28 mouse cellular contexts compared by ENCODE assay signal in genomic region chr12:54402591-54402990, GRCm38 (mm10).
DNase-seq lines count a peak whose midpoint lies in the region; ATAC-seq lines count a peak whose summit lies in the region.
"Had no signal": no experiment of that assay in that cellular context is flagged by ENCODE, and none has a peak within 500 bp of the region (broad histone marks: within the 10 kb centered on the region; RNA-seq: fewer than 3 reads in every experiment).

No protein-coding gene starts in this region.

- H3K4me1 ChIP-seq in kidney, embryonic 15.5 days = no peaks in the 10 kb centered on the region
- H3K4me1 ChIP-seq: liver, embryonic 15.5 days; neural tube, embryonic 15.5 days had no signal

- no peaks in the 10 kb centered on the region for H3K36me3 ChIP-seq in kidney, embryonic 15.5 days
- H3K36me3 ChIP-seq: forebrain, embryonic 12.5 days; heart, embryonic 13.5 days; limb, embryonic 12.5 days; liver, embryonic 15.5 days; midbrain, embryonic 15.5 days; neural tube, embryonic 15.5 days had no signal

- no peak overlapping the region for H3K4me3 ChIP-seq in kidney, embryonic 15.5 days (replicated peaks)
- H3K4me3 ChIP-seq: erythroblast, embryonic 14.5 days; forebrain, embryonic 12.5 days; heart, embryonic 13.5 days; left cerebral cortex, adult 2 months; limb, embryonic 12.5 days; liver, embryonic 15.5 days; midbrain, embryonic 15.5 days; neural tube, embryonic 15.5 days had no signal

- H3K4me2 ChIP-seq in kidney, embryonic 15.5 days = no peak overlapping the region
- H3K4me2 ChIP-seq: forebrain, embryonic 12.5 days; heart, embryonic 13.5 days; hindbrain, embryonic 14.5 days; limb, embryonic 12.5 days; liver, embryonic 15.5 days; lung, embryonic 14.5 days; midbrain, embryonic 15.5 days; neural tube, embryonic 15.5 days had no signal

- H3K27ac ChIP-seq in kidney, embryonic 15.5 days = no peak overlapping the region
- H3K27ac ChIP-seq: forebrain, embryonic 12.5 days; heart, embryonic 13.5 days; hindbrain, embryonic 14.5 days; left cerebral cortex, adult 2 months; limb, embryonic 12.5 days; liver, embryonic 15.5 days; midbrain, embryonic 15.5 days; neural tube, embryonic 15.5 days had no signal

- no peak for ATAC-seq in kidney, embryonic 15.5 days (replicated peaks; ENCODE audit: low FRiP score)
- ATAC-seq: forebrain, postnatal 0 days; intestine, postnatal 0 days; midbrain, embryonic 15.5 days had no signal

- no peaks in the 10 kb centered on the region for H3K9me3 ChIP-seq in kidney, embryonic 15.5 days (replicated peaks)
- H3K9me3 ChIP-seq: forebrain, embryonic 12.5 days; heart, embryonic 13.5 days; liver, embryonic 15.5 days; midbrain, embryonic 15.5 days; neural tube, embryonic 15.5 days had no signal

- DNase-seq in cerebellum, postnatal 25 days = peak; percentile 30 to 58
- no peak for DNase-seq in cerebellum, adult 9-11 months
- DNase-seq in kidney, adult 11 months = peak; percentile 11
- DNase-seq in kidney, postnatal 10 days = peak; percentile 38
- DNase-seq in kidney, postnatal 14 days = peak; percentile 26
- no peak for DNase-seq in thymus, postnatal 14 days
- DNase-seq: adrenal gland, adult 8-10 months; B cell, adult 2 months; cerebellum, adult 18-20 months; forebrain, postnatal 0 days; gastrocnemius, postnatal 25 days; heart, postnatal 10 days; lung, embryonic 14.5 days; lung, postnatal 14 days; retina, postnatal 1 day; right cerebral cortex, postnatal 14 days; thymus, postnatal 25 days had no signal

- WGBS in kidney, embryonic 15.5 days = 85% methylated on average over 6 of the region's 6 CpGs

- no peak overlapping the region for H3K9ac ChIP-seq in kidney, embryonic 15.5 days
- H3K9ac ChIP-seq: forebrain, embryonic 12.5 days; forebrain, postnatal 0 days; heart, embryonic 13.5 days; hindbrain, embryonic 14.5 days; limb, embryonic 12.5 days; liver, embryonic 15.5 days; lung, embryonic 14.5 days; midbrain, embryonic 15.5 days; neural tube, embryonic 15.5 days had no signal

- no peaks in the 10 kb centered on the region for H3K27me3 ChIP-seq in kidney, embryonic 15.5 days
- H3K27me3 ChIP-seq: forebrain, embryonic 12.5 days; heart, embryonic 13.5 days; limb, embryonic 12.5 days; liver, embryonic 15.5 days; midbrain, embryonic 15.5 days; neural tube, embryonic 15.5 days had no signal

Comparison
In these comparisons a context has a peak if more than half of its experiments do, and no peak if none do; other contexts are left out.
1. DNase-seq: peak in cerebellum, postnatal 25 days (2 of 2), kidney, adult 11 months (single experiment), kidney, postnatal 10 days (single experiment) and kidney, postnatal 14 days (single experiment); none in cerebellum, adult 9-11 months (single experiment) and thymus, postnatal 14 days (single experiment).